In genomic region chr2:94273154-94274021, GRCm38 (mm10) we compare ENCODE assay signal across 7 mouse cellular contexts.
DNase-seq lines count a peak whose midpoint lies in the region; ATAC-seq and TF ChIP-seq lines count a peak whose summit lies in the region.

No protein-coding gene starts in this region.

- WGBS in embryonic facial prominence, embryonic 13.5 days: under 1% methylated on average over 68 of the region's 72 CpGs
- under 1% methylated on average over 71 of the region's 72 CpGs for WGBS in heart, embryonic 10.5 days
- under 1% methylated on average over 50 of the region's 72 CpGs for WGBS in kidney, embryonic 14.5 days
- 6% methylated on average over 42 of the region's 72 CpGs for WGBS in limb, embryonic 14.5 days
- under 1% methylated on average over 68 of the region's 72 CpGs for WGBS in midbrain, embryonic 15.5 days

- TF ChIP-seq POLR2A in limb, embryonic 14.5 days (IDR thresholded peaks at IDR 0.05; ENCODE audit: borderline replicate concordance, extremely low read depth, insufficient read depth, insufficient read length): 0 out of 2 replicates have a peak, but pooled peaks have one; percentile 30

- H3K9ac ChIP-seq in embryonic facial prominence, embryonic 13.5 days: peak overlapping the region; percentile 75
- peak overlapping the region; percentile 59 for H3K9ac ChIP-seq in kidney, embryonic 14.5 days (ENCODE audit: low read depth, low read length)
- peak overlapping the region; percentile 72 for H3K9ac ChIP-seq in limb, embryonic 14.5 days (ENCODE audit: low read depth, low read length, severe bottlenecking)
- H3K9ac ChIP-seq in midbrain, embryonic 15.5 days: peak overlapping the region; percentile 63

- peak overlapping the region; percentile 96 for H3K4me2 ChIP-seq in embryonic facial prominence, embryonic 13.5 days
- peak overlapping the region; percentile 92 for H3K4me2 ChIP-seq in kidney, embryonic 14.5 days (replicated peaks; ENCODE audit: low read depth, low read length)
- peak overlapping the region; percentile 98 for H3K4me2 ChIP-seq in limb, embryonic 14.5 days (replicated peaks; ENCODE audit: low read depth, low read length, severe bottlenecking)
- H3K4me2 ChIP-seq in midbrain, embryonic 15.5 days: peak overlapping the region; percentile 83

- H3K27me3 ChIP-seq in embryonic facial prominence, embryonic 13.5 days: peaks cover 61% of the 10 kb centered on the region
- peaks cover 54% of the 10 kb centered on the region for H3K27me3 ChIP-seq in heart, embryonic 10.5 days (ENCODE audit: insufficient read depth, poor library complexity, severe bottlenecking)
- peaks cover 41% of the 10 kb centered on the region for H3K27me3 ChIP-seq in kidney, embryonic 14.5 days (ENCODE audit: control insufficient read depth, insufficient read depth, low read length)
- H3K27me3 ChIP-seq in limb, embryonic 14.5 days (ENCODE audit: control insufficient read depth, insufficient read depth, low read length): peaks cover 7% of the 10 kb centered on the region; the same call in 1 of the 2 replicates
- no peaks in the 10 kb centered on the region for H3K27me3 ChIP-seq in midbrain, embryonic 15.5 days (replicated peaks)

- no peaks in the 10 kb centered on the region; the same call in 1 of the 2 replicates for H3K4me1 ChIP-seq in embryonic facial prominence, embryonic 13.5 days
- H3K4me1 ChIP-seq in heart, embryonic 10.5 days: peaks cover 11% of the 10 kb centered on the region
- H3K4me1 ChIP-seq in kidney, embryonic 14.5 days (ENCODE audit: control insufficient read depth, insufficient read depth, low read length): no peaks in the 10 kb centered on the region
- peaks cover 4% of the 10 kb centered on the region; the same call in 1 of the 2 replicates for H3K4me1 ChIP-seq in limb, embryonic 14.5 days (ENCODE audit: control insufficient read depth, insufficient read depth, low read length)
- peaks cover 8% of the 10 kb centered on the region for H3K4me1 ChIP-seq in midbrain, embryonic 15.5 days

- H3K36me3 ChIP-seq in embryonic facial prominence, embryonic 13.5 days: no peaks in the 10 kb centered on the region
- H3K36me3 ChIP-seq in heart, embryonic 10.5 days: no peaks in the 10 kb centered on the region
- no peaks in the 10 kb centered on the region for H3K36me3 ChIP-seq in kidney, embryonic 14.5 days (ENCODE audit: control insufficient read depth, insufficient read depth, low read length)
- no peaks in the 10 kb centered on the region for H3K36me3 ChIP-seq in limb, embryonic 14.5 days (ENCODE audit: control insufficient read depth, insufficient read depth, low read length)
- no peaks in the 10 kb centered on the region for H3K36me3 ChIP-seq in midbrain, embryonic 15.5 days (replicated peaks)

- H3K27ac ChIP-seq in embryonic facial prominence, embryonic 13.5 days: no peak overlapping the region
- H3K27ac ChIP-seq in heart, embryonic 10.5 days: peak overlapping the region; percentile 90
- H3K27ac ChIP-seq in kidney, embryonic 14.5 days (ENCODE audit: low read depth, low read length): no peak overlapping the region
- H3K27ac ChIP-seq in limb, embryonic 14.5 days (replicated peaks; ENCODE audit: low read depth, low read length): no peak overlapping the region
- H3K27ac ChIP-seq in midbrain, embryonic 15.5 days: peak overlapping the region; percentile 76

- peak; percentile 89 to 91 for DNase-seq in adrenal gland, postnatal 36 days
- peak; percentile 81 for DNase-seq in heart, embryonic 10.5 days (ENCODE audit: low spot score)
- DNase-seq in limb, embryonic 14.5 days (ENCODE audit: low spot score): peak; percentile 74
- DNase-seq in spleen, postnatal 10 days (ENCODE audit: low spot score in 2 of 2): peak; percentile 7 to 47

- peak overlapping the region; percentile 60 for H3K4me3 ChIP-seq in embryonic facial prominence, embryonic 13.5 days
- peak overlapping the region; percentile 76 for H3K4me3 ChIP-seq in heart, embryonic 10.5 days
- peak overlapping the region; percentile 53 for H3K4me3 ChIP-seq in kidney, embryonic 14.5 days (ENCODE audit: low read length)
- H3K4me3 ChIP-seq in limb, embryonic 14.5 days (replicated peaks; ENCODE audit: low read length): peak overlapping the region; percentile 59
- H3K4me3 ChIP-seq in midbrain, embryonic 15.5 days: peak overlapping the region; percentile 62

- ATAC-seq in embryonic facial prominence, embryonic 13.5 days (ENCODE audit: insufficient number of reproducible peaks, insufficient read depth, low FRiP score, low TSS enrichment, low read depth): peak; percentile 84
- peak; percentile 87 for ATAC-seq in kidney, embryonic 14.5 days (ENCODE audit: low FRiP score, low TSS enrichment)
- peak; percentile 92 for ATAC-seq in limb, embryonic 14.5 days (ENCODE audit: low FRiP score, low read depth)
- peak; percentile 92 for ATAC-seq in midbrain, embryonic 15.5 days (replicated peaks)

- no peaks in the 10 kb centered on the region for H3K9me3 ChIP-seq in embryonic facial prominence, embryonic 13.5 days
- H3K9me3 ChIP-seq in heart, embryonic 10.5 days: no peaks in the 10 kb centered on the region
- H3K9me3 ChIP-seq in kidney, embryonic 14.5 days (ENCODE audit: control insufficient read depth, low read length): no peaks in the 10 kb centered on the region
- no peaks in the 10 kb centered on the region for H3K9me3 ChIP-seq in limb, embryonic 14.5 days (ENCODE audit: control insufficient read depth, low read length)
- no peaks in the 10 kb centered on the region for H3K9me3 ChIP-seq in midbrain, embryonic 15.5 days

Comparison
In these comparisons a context has a peak if more than half of its experiments do, and no peak if none do; other contexts are left out.
1. DNase-seq: peak in every context shown above with its lines; median percentile 90 in adrenal gland, postnatal 36 days; 81 in heart, embryonic 10.5 days; 74 in limb, embryonic 14.5 days; 27 in spleen, postnatal 10 days.
2. H3K27ac ChIP-seq: peak in heart, embryonic 10.5 days (single experiment) and midbrain, embryonic 15.5 days (single experiment); none in embryonic facial prominence, embryonic 13.5 days (single experiment), kidney, embryonic 14.5 days (single experiment) and limb, embryonic 14.5 days (single experiment).
3. Peak in every context shown above with its lines, with median percentiles within 50 percentile points of each other: ATAC-seq, H3K4me2 ChIP-seq, H3K4me3 ChIP-seq and H3K9ac ChIP-seq.